Mouse (Mus musculus) retina, postnatal 1 day (tissue): Measurements from ENCODE around the gene Adora2a.

Experiments used
- DNase-seq: peaks from one replicate; pipeline ENCODE4 v3.0.0-alpha.2; 2012

Gene Adora2a

GRCm38 (mm10) chr10:75314190-75314980, 2.3 kb upstream of the Adora2a start:
- peak; percentile 13 for DNase-seq

GRCm38 (mm10) chr10:75315756-75316155, 921 bp upstream of the Adora2a start:
- no peak for DNase-seq

GRCm38 (mm10) chr10:75316472-75316871, 205 bp upstream of the Adora2a start:
- DNase-seq: peak; percentile 49

- peak; percentile 71 for DNase-seq
Measured at GRCm38 (mm10) chr10:75316908-75317761, 458 bp downstream of the Adora2a start.

GRCm38 (mm10) chr10:75318206-75318605, 1.5 kb downstream of the Adora2a start:
- no peak for DNase-seq

GRCm38 (mm10) chr10:75320321-75320720, 3.6 kb downstream of the Adora2a start:
- no peak for DNase-seq

- no peak for DNase-seq
Measured at GRCm38 (mm10) chr10:75322966-75323365, 6.3 kb downstream of the Adora2a start.

GRCm38 (mm10) chr10:75323986-75324385, 7.3 kb downstream of the Adora2a start:
- no peak for DNase-seq

GRCm38 (mm10) chr10:75324391-75324790, 7.7 kb downstream of the Adora2a start:
- no peak for DNase-seq

GRCm38 (mm10) chr10:75325821-75326220, 9.1 kb downstream of the Adora2a start:
- DNase-seq: no peak

- DNase-seq: no peak
Measured at GRCm38 (mm10) chr10:75326553-75326952, 9.9 kb downstream of the Adora2a start.

GRCm38 (mm10) chr10:75327081-75327480, 10.4 kb downstream of the Adora2a start:
- no peak for DNase-seq

GRCm38 (mm10) chr10:75328201-75328704, 11.6 kb downstream of the Adora2a start:
- no peak for DNase-seq

GRCm38 (mm10) chr10:75332268-75332667, 15.6 kb downstream of the Adora2a start:
- DNase-seq: no peak

- no peak for DNase-seq
Measured at GRCm38 (mm10) chr10:75333176-75333776, 16.6 kb downstream of the Adora2a start.

GRCm38 (mm10) chr10:75334175-75334574, 17.5 kb downstream of the Adora2a start:
- peak; percentile 21 for DNase-seq

- DNase-seq: no peak
Measured at GRCm38 (mm10) chr10:75335075-75335474, 18.4 kb downstream of the Adora2a start.

- DNase-seq: no peak
Measured at GRCm38 (mm10) chr10:75337231-75337630, 20.6 kb downstream of the Adora2a start.

GRCm38 (mm10) chr10:75338852-75339251, 22.2 kb downstream of the Adora2a start:
- DNase-seq: no peak

- no peak for DNase-seq
Measured at GRCm38 (mm10) chr10:75339377-75339776, 22.7 kb downstream of the Adora2a start.

GRCm38 (mm10) chr10:75341936-75342335, 25.3 kb downstream of the Adora2a start:
- DNase-seq: no peak

GRCm38 (mm10) chr10:75344563-75344962, 27.9 kb downstream of the Adora2a start:
- peak; percentile 74 for DNase-seq

GRCm38 (mm10) chr10:75345265-75345664, 28.6 kb downstream of the Adora2a start:
- peak; percentile 48 for DNase-seq
